Comparison of ENCODE assay signal across 30 mouse cellular contexts in the genomic region with DNA sequence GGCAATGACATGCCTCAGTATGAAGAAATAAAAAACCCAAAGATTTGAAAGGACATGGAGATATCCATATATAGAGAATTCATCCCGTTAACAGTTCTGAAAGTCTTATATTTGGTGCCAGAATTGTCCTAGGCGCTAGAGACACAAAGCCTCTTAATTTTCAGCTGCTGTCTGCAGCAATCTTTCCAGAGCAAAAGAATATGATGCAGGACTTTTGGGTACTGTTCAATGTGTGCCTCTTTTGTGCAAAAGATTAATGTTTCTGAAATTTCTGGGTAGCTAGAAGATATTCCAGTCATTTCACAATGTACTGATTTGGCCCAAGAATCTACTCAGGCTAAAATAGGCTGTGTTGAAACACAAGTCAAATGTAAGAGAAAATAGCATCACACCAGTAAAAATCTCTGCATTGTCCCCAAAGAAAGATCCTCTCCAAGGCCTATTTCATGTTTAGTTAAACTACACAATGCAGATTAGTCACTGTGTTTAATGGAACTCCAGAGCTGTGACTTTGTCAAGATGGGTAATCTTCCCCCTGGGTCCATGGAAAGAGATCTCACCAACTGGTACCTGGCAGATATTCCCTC.
DNase-seq lines count a peak whose midpoint lies in the region; ATAC-seq and TF ChIP-seq lines count a peak whose summit lies in the region.
"Had no signal": no experiment of that assay in that cellular context is flagged by ENCODE, and none has a peak within 500 bp of the region (broad histone marks: within the 10 kb centered on the region; RNA-seq: fewer than 3 reads in every experiment).

No protein-coding gene starts in this region.

- H3K9ac ChIP-seq in lung, embryonic 14.5 days, result no peak overlapping the region
- H3K9ac ChIP-seq: forebrain, embryonic 13.5 days; heart, embryonic 13.5 days; hindbrain, embryonic 15.5 days; intestine, embryonic 15.5 days; limb, embryonic 12.5 days; midbrain, embryonic 15.5 days; neural tube, embryonic 15.5 days; stomach, embryonic 15.5 days had no signal

- no peaks in the 10 kb centered on the region for H3K36me3 ChIP-seq in lung, embryonic 14.5 days (ENCODE audit: insufficient read depth)
- H3K36me3 ChIP-seq: heart, embryonic 13.5 days; hindbrain, embryonic 10.5 days; hindbrain, embryonic 15.5 days; intestine, embryonic 15.5 days; limb, embryonic 12.5 days; midbrain, embryonic 10.5 days; midbrain, embryonic 15.5 days; neural tube, embryonic 15.5 days; stomach, embryonic 15.5 days had no signal

- H3K27ac ChIP-seq in gastrocnemius, adult 2 months, result peak overlapping the region; percentile 35; the same call in 1 of the 2 replicates
- H3K27ac ChIP-seq in lung, embryonic 14.5 days (ENCODE audit: low read depth), result no peak overlapping the region
- H3K27ac ChIP-seq: forebrain, embryonic 13.5 days; heart, embryonic 13.5 days; hindbrain, embryonic 10.5 days; hindbrain, embryonic 15.5 days; intestine, embryonic 15.5 days; kidney, postnatal 0 days; limb, embryonic 12.5 days; midbrain, embryonic 10.5 days; midbrain, embryonic 15.5 days; neural tube, embryonic 15.5 days; stomach, embryonic 15.5 days had no signal

- 67% methylated on average over 2 of the region's 2 CpGs for WGBS in lung, embryonic 14.5 days

- no peaks in the 10 kb centered on the region for H3K27me3 ChIP-seq in lung, embryonic 14.5 days (ENCODE audit: insufficient read depth, low read length)
- H3K27me3 ChIP-seq: forebrain, embryonic 13.5 days; heart, embryonic 13.5 days; hindbrain, embryonic 15.5 days; intestine, embryonic 15.5 days; limb, embryonic 12.5 days; midbrain, embryonic 15.5 days; neural tube, embryonic 15.5 days; stomach, embryonic 15.5 days had no signal

- no peak for DNase-seq in gastrocnemius, adult 2 months
- DNase-seq in gastrocnemius, postnatal 25 days, result no peak
- peak; percentile 11 for DNase-seq in lung, embryonic 14.5 days
- no peak for DNase-seq in lung, postnatal 10 days
- DNase-seq in NIH3T3 (ENCODE audit: low read depth), result peak; percentile 37
- peak; percentile 68 for DNase-seq in telencephalon, adult 2 months (ENCODE audit: low read depth, low spot score)
- DNase-seq in cerebellum, postnatal 14 days, result no peak
- DNase-seq: adrenal gland, adult 2 months; adrenal gland, postnatal 36 days; cerebellum, adult 2 months; cerebellum, postnatal 25 days; heart, postnatal 10 days; kidney, adult 2 months; kidney, postnatal 4 days; retina, postnatal 1 day; right cerebral cortex, postnatal 14 days; thymus, adult 18-20 months; thymus, postnatal 25 days had no signal

- ATAC-seq in lung, embryonic 14.5 days (ENCODE audit: insufficient read depth), result no peak
- ATAC-seq: forebrain, embryonic 13.5 days; midbrain, embryonic 15.5 days had no signal

- no peak for TF ChIP-seq CTCF in gastrocnemius, adult 2 months (IDR thresholded peaks at IDR 0.05)
- TF ChIP-seq CTCF in lung, embryonic 14.5 days (IDR thresholded peaks at IDR 0.05; ENCODE audit: low read depth), result no peak

- H3K4me1 ChIP-seq in lung, embryonic 14.5 days (ENCODE audit: insufficient read depth), result no peaks in the 10 kb centered on the region
- H3K4me1 ChIP-seq: hindbrain, embryonic 10.5 days; intestine, embryonic 15.5 days; midbrain, embryonic 10.5 days; midbrain, embryonic 15.5 days had no signal

- H3K9me3 ChIP-seq in lung, embryonic 14.5 days (ENCODE audit: low read depth, low read length), result no peaks in the 10 kb centered on the region
- H3K9me3 ChIP-seq: forebrain, embryonic 13.5 days; G1E; heart, embryonic 13.5 days; hindbrain, embryonic 10.5 days; hindbrain, embryonic 15.5 days; intestine, embryonic 15.5 days; limb, embryonic 12.5 days; midbrain, embryonic 10.5 days; midbrain, embryonic 15.5 days; neural tube, embryonic 15.5 days; stomach, embryonic 15.5 days had no signal

- intact Hi-C loops in gastrocnemius, adult 2 months (cut with DNase I), result no loop called here

- no peak overlapping the region for H3K4me3 ChIP-seq in gastrocnemius, adult 2 months
- H3K4me3 ChIP-seq in lung, embryonic 14.5 days (ENCODE audit: low read depth, low read length), result no peak overlapping the region
- H3K4me3 ChIP-seq: forebrain, embryonic 13.5 days; heart, embryonic 13.5 days; hindbrain, embryonic 10.5 days; hindbrain, embryonic 15.5 days; intestine, embryonic 15.5 days; limb, embryonic 12.5 days; midbrain, embryonic 10.5 days; midbrain, embryonic 15.5 days; neural tube, embryonic 15.5 days; stomach, embryonic 15.5 days had no signal

- H3K4me2 ChIP-seq in lung, embryonic 14.5 days, result no peak overlapping the region
- H3K4me2 ChIP-seq: forebrain, embryonic 13.5 days; heart, embryonic 13.5 days; hindbrain, embryonic 15.5 days; intestine, embryonic 15.5 days; limb, embryonic 12.5 days; midbrain, embryonic 15.5 days; neural tube, embryonic 15.5 days; stomach, embryonic 15.5 days had no signal

Comparison
In these comparisons a context has a peak if more than half of its experiments do, and no peak if none do; other contexts are left out.
1. DNase-seq: peak in lung, embryonic 14.5 days (single experiment), NIH3T3 (single experiment) and telencephalon, adult 2 months (single experiment); none in gastrocnemius, adult 2 months (single experiment), gastrocnemius, postnatal 25 days (single experiment), lung, postnatal 10 days (single experiment) and cerebellum, postnatal 14 days (0 of 2).